Mouse (Mus musculus) hindbrain, postnatal 0 days (tissue): Measurements from ENCODE around the gene Fam126a. TPM values are rescaled to one million over a fixed set of nuclear protein-coding genes. Genes with fewer than 3 reads are reported as not detected.

ENCODE experiments used
- ATAC-seq: fragments of 200-750 bp; cut with Nextera tagmentation; 2 replicates; pipeline ENCODE4 v1.8.0; 2017; ENCODE audit warnings: mild to moderate bottlenecking, moderate TSS enrichment, moderate library complexity
- DNase-seq: peaks from one replicate; pipeline ENCODE4 v3.0.0-alpha.2; 2015; ENCODE audit warnings: low spot score
- H3K27ac ChIP-seq: fragments of 300-500 bp; sonication (generic); 2 replicates; pipeline ENCODE4 v1.5.1; 2014; ENCODE audit warnings: mild to moderate bottlenecking
- H3K27me3 ChIP-seq: fragments of 300-500 bp; sonication (generic); 2 replicates; pipeline ENCODE4 v1.6.1; 2014; ENCODE audit warnings: low read length, mixed read lengths; ENCODE audit not compliant: insufficient read depth
- H3K36me3 ChIP-seq: fragments of 300-500 bp; sonication (generic); 2 replicates; pipeline ENCODE4 v1.6.1; 2014; ENCODE audit warnings: low read length, mixed read lengths; ENCODE audit not compliant: insufficient read depth
- H3K4me1 ChIP-seq: fragments of 300-500 bp; sonication (generic); 2 replicates; pipeline ENCODE4 v1.6.1; 2014; ENCODE audit warnings: antibody characterized with exemption, low read length, mixed read lengths; ENCODE audit not compliant: insufficient read depth
- H3K4me2 ChIP-seq: fragments of 300-500 bp; sonication (generic); 2 replicates; pipeline ENCODE4 v1.6.1; 2014; ENCODE audit warnings: low read depth, mild to moderate bottlenecking, low read length, moderate library complexity, mixed read lengths
- H3K4me3 ChIP-seq: fragments of 300-500 bp; sonication (generic); 2 replicates; pipeline ENCODE4 v1.5.1; 2014; ENCODE audit warnings: low read length
- H3K9ac ChIP-seq: fragments of 300-500 bp; sonication (generic); replicated peaks from 2 replicates; pipeline ENCODE4 v1.6.1; 2014; ENCODE audit warnings: mild to moderate bottlenecking, low read length, moderate library complexity, mixed read lengths
- H3K9me3 ChIP-seq: fragments of 300-500 bp; sonication (generic); 2 replicates; pipeline ENCODE4 v1.6.1; 2016; ENCODE audit warnings: low read length, mixed read lengths
- CTCF ChIP-seq: IDR thresholded peaks from 2 replicates; pipeline ENCODE4 v1.5.1; 2016; ENCODE audit warnings: antibody characterized with exemption, control low read depth, low read depth
- WGBS: fragments of 180-500 bp; shearing (Covaris S2); extraction: QIAGEN DNeasy Blood & Tissue Kit; methylation state at CpG from one replicate; pipeline ENCODE4 v1.1.7; 2014; 5-methylcytosine and 5-hydroxymethylcytosine counted together
- polyA plus RNA-seq: library from polyadenylated mRNA; unstranded; fragments of >200 nt; fragmentation: Nextera tagmentation; extraction: Ambion mirVana; gene quantifications from 2 replicates; pipeline ENCODE4 v1.2.1, GENCODE M21; 2015
- total RNA-seq: library from RNA; depleted of rRNA; stranded (reverse); fragments of >200 nt; gene quantifications from 2 replicates; pipeline ENCODE4 v1.2.3, GENCODE M21; 2014; rRNA removed

Fam126a gene
- total and polyA plus RNA-seq, 2 experiments from 2014 or later = 17.7 to 26.6 TPM

GRCm38 (mm10) chr5:23865941-23866340 is 164.5 kb downstream of the Fam126a start:
- TF ChIP-seq CTCF = no peak
- Histone ChIP-seq H3K9me3 (no peaks in the 10 kb centered on the region), H3K4me1 (no peaks in the 10 kb centered on the region), H3K9ac (no peak overlapping the region), H3K4me3 (no peak overlapping the region), H3K27ac (no peak overlapping the region), H3K4me2 (no peak overlapping the region), H3K27me3 (no peaks in the 10 kb centered on the region), H3K36me3 (no peaks in the 10 kb centered on the region)
- DNase-seq (no peak), ATAC-seq (no peak)
- 77% methylated on average over 5 of the region's 5 CpGs for WGBS

Other genes starting within 250 kb of the Fam126a start
- 8.7 and 11.0 TPM in 2 replicates for gene Pus7, start 247.0 kb downstream of the Fam126a start, total RNA-seq
- 14.4 and 15.4 TPM in 2 replicates for gene Pus7, start 247.0 kb downstream of the Fam126a start, polyA plus RNA-seq
- gene Rint1, start 243.0 kb downstream of the Fam126a start, total RNA-seq = 22.6 and 26.5 TPM in 2 replicates
- 24.0 and 26.4 TPM in 2 replicates for gene Rint1, start 243.0 kb downstream of the Fam126a start, polyA plus RNA-seq
- gene Tomm7, start 186.5 kb downstream of the Fam126a start, total RNA-seq = 7.5 and 10.1 TPM in 2 replicates
- 92.2 and 101 TPM in 2 replicates for gene Tomm7, start 186.5 kb downstream of the Fam126a start, polyA plus RNA-seq
- gene Klhl7, start 69.9 kb upstream of the Fam126a start, total RNA-seq = 101 and 127 TPM in 2 replicates
- 106 and 109 TPM in 2 replicates for gene Klhl7, start 69.9 kb upstream of the Fam126a start, polyA plus RNA-seq
- gene Nupl2, start 134.3 kb upstream of the Fam126a start, total RNA-seq = 11.8 and 12.9 TPM in 2 replicates
- 8.0 and 11.2 TPM in 2 replicates for gene Nupl2, start 134.3 kb upstream of the Fam126a start, polyA plus RNA-seq